Mouse (Mus musculus) kidney, adult 18-20 months (tissue): ENCODE data around the gene Lsamp.

Experiments
- DNase-seq: peaks from one replicate; pipeline ENCODE4 v3.0.0; 2021

Gene Lsamp

GRCm38 (mm10) chr16:42121788-42122187, 2137.6 kb downstream of the Lsamp start:
- no peak for DNase-seq

DNA sequence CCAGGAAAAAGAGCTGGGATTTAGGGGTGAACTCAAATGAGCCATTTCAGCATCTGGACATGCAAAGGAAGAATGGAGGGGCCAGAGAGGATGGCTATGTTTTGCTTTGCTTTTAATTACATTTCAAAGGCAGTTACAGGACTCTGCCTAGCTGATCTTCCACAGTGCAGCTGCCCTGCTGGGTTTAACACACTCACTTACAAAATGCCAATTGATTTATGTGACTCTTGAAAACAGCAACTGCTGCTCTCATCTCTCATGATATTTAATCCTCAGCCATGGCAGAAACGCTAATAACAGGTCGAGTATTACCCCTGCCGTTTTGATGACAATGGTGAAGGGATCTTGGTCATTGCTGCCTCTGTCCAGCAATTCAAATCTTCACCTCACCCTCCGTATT, 2139.7 kb downstream of the Lsamp start:
- no peak for DNase-seq

- DNase-seq: no peak
Measured at GRCm38 (mm10) chr16:42126061-42126460, 2141.9 kb downstream of the Lsamp start.

DNA sequence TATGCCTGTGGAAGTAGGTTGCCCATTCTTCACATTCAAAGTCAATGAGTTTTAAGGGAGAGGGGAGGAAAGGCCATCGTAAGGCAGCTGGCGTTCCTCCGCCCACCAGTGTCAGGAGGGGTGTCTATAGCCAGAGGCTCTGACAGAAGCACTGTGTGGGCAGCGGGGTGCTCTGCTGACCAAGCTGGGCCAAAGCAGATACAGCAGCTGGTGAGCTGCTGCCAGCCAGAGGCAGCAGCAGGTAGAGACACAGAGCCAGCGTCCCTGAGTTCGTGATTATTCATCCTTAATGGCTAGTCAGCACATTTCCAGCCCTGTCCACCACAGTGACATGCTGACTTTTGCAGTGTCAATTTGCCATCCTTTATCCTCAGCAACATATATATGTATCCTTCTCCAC, 2163.0 kb downstream of the Lsamp start:
- DNase-seq: no peak

- no peak for DNase-seq
Measured at GRCm38 (mm10) chr16:42149216-42149942, 2165.2 kb downstream of the Lsamp start.

DNA sequence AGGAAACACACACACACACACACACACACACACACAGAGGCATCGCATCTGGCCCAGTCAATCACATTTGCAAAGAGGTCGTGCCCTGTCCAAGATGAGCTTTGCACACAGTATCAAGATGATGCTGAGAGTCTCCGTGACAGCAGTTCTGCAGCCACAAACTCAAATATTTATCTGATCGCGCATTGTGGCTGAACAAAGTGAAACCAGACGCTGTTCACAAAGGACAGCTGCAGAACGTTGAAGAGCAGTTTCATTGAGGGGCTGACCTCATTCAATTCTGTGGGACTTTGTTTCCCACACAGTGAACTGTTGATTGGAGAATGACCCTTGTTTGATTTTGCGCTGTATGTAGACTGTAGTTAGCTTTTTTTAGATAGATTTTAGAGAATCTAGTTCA, 2168.5 kb downstream of the Lsamp start:
- no peak for DNase-seq

DNA sequence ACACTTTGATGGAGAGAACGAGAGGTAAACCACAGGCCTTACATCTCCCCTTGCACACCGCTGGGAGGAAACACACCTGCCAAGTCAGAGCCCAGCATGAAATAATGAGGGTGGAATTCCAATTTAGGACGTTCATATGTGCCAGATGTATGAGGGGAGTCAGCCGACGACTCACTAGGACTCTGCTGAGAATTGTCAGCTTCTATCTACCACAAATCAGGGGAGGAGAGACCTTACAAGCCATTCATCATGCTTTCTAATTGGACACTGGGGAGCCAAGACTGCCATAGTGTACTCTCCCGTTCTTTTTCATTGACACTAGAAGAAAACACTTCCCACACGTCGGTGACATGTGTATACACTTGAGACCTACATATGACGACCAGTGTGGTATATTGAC, 2173.7 kb downstream of the Lsamp start:
- no peak for DNase-seq

GRCm38 (mm10) chr16:42164941-42165340, 2180.8 kb downstream of the Lsamp start:
- DNase-seq: peak; percentile 74

GRCm38 (mm10) chr16:42168292-42168691, 2184.1 kb downstream of the Lsamp start:
- DNase-seq: no peak

- DNase-seq: peak; percentile 66
Measured at GRCm38 (mm10) chr16:42169447-42170140, 2185.4 kb downstream of the Lsamp start.

DNA sequence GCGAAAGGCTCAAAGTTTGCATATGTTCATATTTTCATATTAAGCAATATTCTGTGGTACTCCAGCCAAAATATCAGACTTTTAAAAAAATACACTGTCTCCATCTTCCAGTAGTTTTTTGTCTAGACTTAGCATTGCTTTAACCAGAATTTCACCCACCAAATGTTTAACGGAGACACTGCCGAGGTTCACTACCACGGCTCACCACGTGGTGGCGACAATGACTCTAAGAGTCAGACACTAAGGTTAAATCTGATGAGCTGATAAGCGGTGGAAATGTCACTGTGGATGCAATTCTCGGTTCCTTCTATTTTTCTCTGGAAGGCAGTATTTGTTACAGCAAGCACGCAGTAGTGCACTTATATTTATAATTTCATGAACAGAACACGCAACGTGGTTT, 2188.3 kb downstream of the Lsamp start:
- DNase-seq: peak; percentile 70

GRCm38 (mm10) chr16:42178866-42179265, 2194.7 kb downstream of the Lsamp start:
- no peak for DNase-seq

DNA sequence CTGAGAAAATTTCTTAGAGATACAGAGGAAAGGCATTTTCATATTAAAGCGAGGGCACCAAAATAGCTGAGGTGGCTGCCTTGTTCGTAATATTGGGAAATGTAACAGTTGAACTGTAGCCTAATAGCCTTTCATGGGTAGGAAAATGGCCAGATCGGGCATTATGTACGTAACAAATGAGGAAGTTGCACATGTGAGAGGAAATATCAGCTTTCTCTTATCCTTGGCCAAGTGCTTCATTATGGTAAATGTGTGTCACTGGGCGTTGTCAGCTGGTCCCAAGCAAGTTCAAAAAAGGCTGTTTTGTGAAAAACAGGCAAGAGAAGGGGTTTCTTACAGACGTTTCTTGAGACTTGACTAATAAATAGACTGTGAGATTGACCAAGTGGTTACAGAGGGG, 2195.9 kb downstream of the Lsamp start:
- DNase-seq: no peak

- no peak for DNase-seq
Measured at GRCm38 (mm10) chr16:42180473-42180872, 2196.3 kb downstream of the Lsamp start.

DNA sequence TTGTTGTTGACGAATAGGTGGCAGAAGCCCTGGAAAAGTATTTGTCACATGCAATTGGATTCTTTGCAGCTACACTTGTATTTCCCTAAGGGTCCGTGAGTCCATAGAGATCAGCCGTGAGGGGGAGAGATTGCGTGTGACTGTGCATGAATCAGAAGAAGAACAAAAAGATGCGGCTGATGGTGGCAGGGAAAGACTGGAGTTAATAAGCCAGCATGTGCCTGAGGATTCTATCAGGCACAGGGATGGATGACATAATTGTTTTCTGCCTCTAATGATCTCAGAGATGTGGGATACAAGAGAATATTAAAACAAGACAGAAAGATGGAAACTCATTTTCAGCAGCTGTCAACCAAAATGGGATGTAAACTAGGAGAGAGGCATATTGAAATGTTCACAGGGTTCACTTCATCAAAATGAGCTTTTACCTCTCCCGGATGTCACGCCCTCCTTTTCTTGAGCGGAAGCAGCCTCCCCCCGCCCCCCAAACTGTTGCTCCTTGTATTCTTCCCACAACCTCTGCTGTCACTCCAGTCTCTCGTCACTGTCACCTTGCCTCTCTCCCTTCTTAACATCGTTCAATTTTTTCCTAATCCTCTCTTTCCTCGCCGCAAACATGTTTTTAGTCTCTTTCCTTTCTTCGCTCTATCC, 2205.4 kb downstream of the Lsamp start:
- DNase-seq: no peak

DNA sequence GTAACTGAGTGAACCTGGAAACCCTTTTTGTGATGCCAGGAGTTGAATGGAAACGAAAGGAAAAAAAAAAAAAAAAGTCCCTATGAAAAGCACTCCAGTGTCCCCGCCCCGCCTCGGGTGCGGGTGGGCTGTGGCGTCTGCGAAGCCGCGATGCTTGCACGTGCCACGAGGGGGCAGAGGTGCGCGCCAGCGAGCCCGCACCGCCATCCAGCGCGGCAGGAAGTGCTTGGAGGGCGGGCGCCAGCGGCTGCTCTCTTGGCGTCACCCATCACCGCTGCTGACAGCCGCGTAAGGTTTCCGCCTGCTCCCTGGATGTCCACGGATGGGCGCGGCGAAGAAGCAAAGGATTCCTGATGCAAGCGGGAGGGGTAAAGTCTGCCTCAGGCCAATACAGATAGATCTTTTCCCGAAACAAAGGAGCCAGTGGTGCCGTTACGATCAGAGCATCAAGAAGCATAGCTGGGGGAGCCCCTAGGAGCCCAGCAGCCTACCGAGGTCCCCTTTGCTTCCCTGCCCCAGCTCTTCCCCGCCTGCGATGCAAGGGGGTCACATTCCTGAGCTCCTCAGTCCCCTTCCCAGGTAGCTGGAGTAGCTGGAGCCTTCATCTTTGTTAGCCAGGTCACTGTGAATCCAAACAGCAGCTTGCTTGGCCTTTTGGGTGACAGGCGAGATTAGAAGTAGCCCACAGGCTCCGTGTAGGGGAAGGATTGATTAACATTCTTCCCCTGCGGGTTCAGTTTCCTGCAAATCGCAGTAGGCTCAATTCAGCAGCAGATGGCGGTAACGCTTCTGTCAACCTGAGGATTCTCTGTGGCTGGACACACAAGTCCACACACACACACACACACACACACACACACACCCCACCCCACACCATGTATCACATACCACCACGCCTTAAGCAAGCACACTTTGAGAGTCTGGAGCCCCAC, 2206.2 kb downstream of the Lsamp start:
- DNase-seq: peak; percentile 82
